Mouse (Mus musculus) forebrain, embryonic 14.5 days (tissue): ENCODE measurements around the gene Pitpnm1. TPM values are rescaled to one million over a fixed set of nuclear protein-coding genes. Genes with fewer than 3 reads are reported as not detected.
"Not testable (repeated sequence)": the region's sequence is repeated elsewhere in the genome, so short reads cannot be mapped to it uniquely, and the experiment has no call there.

Experiments used
- ATAC-seq: fragments of 200-750 bp; cut with Nextera tagmentation; 2 replicates; pipeline ENCODE4 v1.8.0; 2017; ENCODE audit warnings: mild to moderate bottlenecking, moderate library complexity
- DNase-seq: peaks from one replicate; pipeline ENCODE4 v3.0.0-alpha.2; 2015; ENCODE audit warnings: low spot score
- H3K27ac ChIP-seq: fragments of 300-500 bp; sonication (generic); 2 replicates; pipeline ENCODE4 v1.5.1; 2014; ENCODE audit warnings: low read depth, mild to moderate bottlenecking, control low read depth, low read length, moderate library complexity
- H3K27me3 ChIP-seq: fragments of 300-500 bp; sonication (generic); replicated peaks from 2 replicates; pipeline ENCODE4 v1.6.1; 2014; ENCODE audit warnings: low read length, control low read depth, mixed read lengths; ENCODE audit not compliant: control insufficient read depth, insufficient read depth
- H3K36me3 ChIP-seq: fragments of 300-500 bp; sonication (generic); 2 replicates; pipeline ENCODE4 v1.6.1; 2014; ENCODE audit warnings: low read length, control low read depth; ENCODE audit not compliant: control insufficient read depth, insufficient read depth
- H3K4me1 ChIP-seq: fragments of 300-500 bp; sonication (generic); 2 replicates; pipeline ENCODE4 v1.6.1; 2014; ENCODE audit warnings: antibody characterized with exemption, low read length, control low read depth; ENCODE audit not compliant: control insufficient read depth, insufficient read depth
- H3K4me2 ChIP-seq: fragments of 300-500 bp; sonication (generic); 2 replicates; pipeline ENCODE4 v1.6.1; 2014; ENCODE audit warnings: mild to moderate bottlenecking, control low read depth, low read length
- H3K4me3 ChIP-seq: fragments of 300-500 bp; sonication (generic); 2 replicates; pipeline ENCODE4 v1.5.1; 2014; ENCODE audit warnings: low read depth, low read length, control low read depth
- H3K9ac ChIP-seq: fragments of 300-500 bp; sonication (generic); 2 replicates; pipeline ENCODE4 v1.6.1; 2014; ENCODE audit warnings: mild to moderate bottlenecking, low read length, control low read depth, moderate library complexity
- H3K9me3 ChIP-seq: fragments of 300-500 bp; sonication (generic); replicated peaks from 2 replicates; pipeline ENCODE4 v1.6.1; 2016; ENCODE audit warnings: low read length, control low read depth, mixed read lengths; ENCODE audit not compliant: control insufficient read depth
- WGBS: fragments of 180-500 bp; shearing (Covaris S2); extraction: QIAGEN DNeasy Blood & Tissue Kit; methylation state at CpG from one replicate; pipeline ENCODE4 v1.1.7; 2014; 5-methylcytosine and 5-hydroxymethylcytosine counted together
- polyA plus RNA-seq: library from polyadenylated mRNA; unstranded; fragments of >200 nt; fragmentation: Nextera tagmentation; extraction: Ambion mirVana; gene quantifications from 2 replicates; pipeline ENCODE4 v1.2.1, GENCODE M21; 2014

The Pitpnm1 gene
- polyA plus RNA-seq, 1 experiment from 2014 or later = 29.1 TPM

DNA sequence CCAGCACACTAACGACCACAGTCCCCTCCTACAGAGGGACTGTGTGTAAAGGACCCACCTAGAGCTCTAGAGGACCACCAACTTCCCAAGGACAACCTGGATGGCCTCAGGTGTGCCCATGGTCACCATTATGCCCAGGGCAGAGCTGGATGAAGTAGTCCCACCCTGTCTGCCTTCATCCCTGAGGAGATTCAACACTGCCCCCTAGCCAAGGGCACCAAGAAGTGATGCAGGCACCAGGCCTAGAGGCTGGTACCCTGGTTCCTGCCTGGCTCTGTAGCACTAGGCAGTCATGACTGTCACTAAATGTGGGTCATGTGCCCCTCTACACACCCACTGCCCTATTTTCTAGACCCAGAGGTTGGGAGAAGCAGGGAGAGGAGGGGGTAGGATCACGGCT, 32.0 kb downstream of the Pitpnm1 start:
- H3K9ac ChIP-seq = no peak overlapping the region
- no peak overlapping the region for H3K27ac ChIP-seq
- H3K4me3 ChIP-seq = no peak overlapping the region
- DNase-seq = no peak
- no peaks in the 10 kb centered on the region for H3K27me3 ChIP-seq
- H3K36me3 ChIP-seq = peaks cover 49% of the 10 kb centered on the region
- ATAC-seq = no peak
- no peaks in the 10 kb centered on the region for H3K9me3 ChIP-seq
- 84% methylated on average over 2 of the region's 2 CpGs for WGBS
- no peak overlapping the region for H3K4me2 ChIP-seq
- H3K4me1 ChIP-seq = peaks cover 4% of the 10 kb centered on the region

DNA sequence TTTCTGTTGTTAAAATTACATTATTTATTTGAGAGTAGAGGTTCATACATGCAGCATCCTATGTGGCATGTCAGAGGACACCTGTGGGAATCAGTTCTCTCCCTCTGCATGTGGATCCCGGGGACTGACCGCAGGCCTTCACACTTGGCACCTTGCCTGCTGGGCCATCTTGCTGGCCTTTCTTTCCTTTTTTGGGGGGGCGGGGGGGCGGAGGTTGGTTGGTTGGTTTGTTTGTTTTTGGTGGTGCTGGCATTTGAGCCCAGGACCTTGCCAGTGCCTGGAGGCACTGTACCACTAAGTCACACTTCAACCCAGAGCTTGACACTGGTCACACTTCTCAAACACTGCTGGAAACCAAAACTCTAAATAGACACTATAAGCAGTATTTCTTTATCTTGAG, 34.6 kb downstream of the Pitpnm1 start:
- Histone ChIP-seq H3K27me3 (no peaks in the 10 kb centered on the region), H3K36me3 (peaks cover 32% of the 10 kb centered on the region), H3K9ac (no peak overlapping the region), H3K4me3 (no peak overlapping the region), H3K4me1 (no peaks in the 10 kb centered on the region), H3K27ac (no peak overlapping the region), H3K4me2 (no peak overlapping the region), H3K9me3 (no peaks in the 10 kb centered on the region)
- DNase-seq (no peak), ATAC-seq (no peak)
- WGBS = 87% methylated on average over 4 of the region's 4 CpGs

DNA sequence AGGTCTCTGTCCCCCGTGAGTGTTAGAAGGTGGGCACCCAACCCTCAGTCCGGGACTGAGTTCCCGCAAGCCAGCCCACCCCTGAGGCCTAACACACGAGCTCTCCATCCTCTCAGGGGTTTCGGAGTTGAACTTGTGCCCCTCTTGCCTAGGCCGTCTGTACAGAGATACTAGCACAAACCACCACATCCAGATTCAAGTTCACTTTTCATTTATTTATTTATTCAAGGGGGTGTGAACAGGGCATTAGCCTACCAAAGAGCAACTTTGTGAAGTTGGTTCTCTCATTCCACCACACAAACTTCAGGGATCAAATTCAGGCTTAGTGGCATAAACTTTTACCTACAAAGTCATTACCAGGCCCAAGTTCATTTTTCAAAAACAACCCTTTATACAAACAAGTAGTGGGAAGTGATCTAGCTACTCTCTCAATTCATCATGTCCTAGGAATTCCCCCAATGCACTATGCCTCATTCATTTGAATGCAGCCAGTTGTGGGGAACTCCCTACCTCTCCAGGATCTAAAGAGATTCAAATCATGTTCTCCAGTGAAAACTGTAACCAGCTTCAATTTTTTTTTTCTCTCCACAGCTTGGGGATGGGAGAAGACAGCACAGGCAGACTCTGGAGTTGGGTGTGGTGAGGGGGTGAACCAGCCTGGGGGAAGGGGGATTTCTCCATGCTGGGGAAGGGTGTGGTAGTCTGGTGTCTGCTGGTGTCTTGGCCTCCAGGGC, 35.6 kb downstream of the Pitpnm1 start:
- not testable (repeated sequence) for H3K9me3 ChIP-seq, ATAC-seq, DNase-seq, H3K27me3 ChIP-seq, H3K9ac ChIP-seq, H3K27ac ChIP-seq, H3K4me3 ChIP-seq, H3K4me1 ChIP-seq, H3K4me2 ChIP-seq
- whole genome bisulfite sequencing = 82% methylated on average over 6 of the region's 6 CpGs
- peaks cover 23% of the 10 kb centered on the region for H3K36me3 ChIP-seq

DNA sequence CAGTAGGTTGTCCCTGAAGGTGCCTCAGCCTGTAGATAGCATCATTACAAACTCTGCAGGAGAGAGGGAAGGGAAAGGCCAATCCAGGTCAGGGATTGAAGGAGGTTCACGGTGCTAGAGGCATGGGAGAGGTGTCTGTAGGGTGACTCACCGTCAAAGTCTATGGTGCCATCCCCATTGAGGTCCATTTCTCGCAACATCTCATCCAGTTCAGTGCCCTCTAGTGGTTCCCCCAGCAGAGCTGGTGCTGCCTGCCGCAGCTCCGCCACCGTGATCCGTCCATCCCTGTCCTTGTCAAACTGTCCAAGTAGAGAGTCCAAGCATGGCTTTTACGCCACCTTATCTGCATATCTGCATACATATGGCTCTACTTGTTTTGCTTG, 36.2 kb downstream of the Pitpnm1 start:
- WGBS = 20% methylated on average over 8 of the region's 8 CpGs
- not testable (repeated sequence) for H3K9ac ChIP-seq, H3K4me1 ChIP-seq, H3K4me3 ChIP-seq, H3K4me2 ChIP-seq, H3K9me3 ChIP-seq, H3K27me3 ChIP-seq, DNase-seq, ATAC-seq, H3K27ac ChIP-seq
- peaks cover 23% of the 10 kb centered on the region for H3K36me3 ChIP-seq

DNA sequence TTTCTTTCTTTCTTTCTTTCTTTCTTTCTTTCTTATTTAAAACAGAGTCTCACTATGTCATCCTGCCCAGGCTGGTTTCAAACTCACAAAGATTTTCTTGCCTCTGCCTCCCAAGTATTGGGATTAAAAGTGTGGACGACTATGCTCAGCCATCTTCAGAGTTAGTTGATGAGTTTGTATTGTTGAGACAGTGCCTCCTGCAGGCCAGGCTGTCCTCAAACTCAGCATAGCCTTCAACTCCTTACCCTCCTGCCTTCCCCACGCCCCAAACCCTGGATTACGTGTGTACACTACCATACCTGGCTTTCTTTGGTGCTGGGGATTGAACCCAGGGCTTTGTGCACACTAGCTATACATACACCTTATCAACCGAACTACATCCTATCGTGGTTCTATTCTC, 36.7 kb downstream of the Pitpnm1 start:
- no peak overlapping the region for H3K4me3 ChIP-seq
- no peak overlapping the region for H3K9ac ChIP-seq
- no peaks in the 10 kb centered on the region for H3K9me3 ChIP-seq
- WGBS = 79% methylated on average over 5 of the region's 5 CpGs
- ATAC-seq (no peak), DNase-seq (no peak)
- peaks cover 20% of the 10 kb centered on the region for H3K36me3 ChIP-seq
- H3K27ac ChIP-seq = no peak overlapping the region
- H3K27me3 ChIP-seq = no peaks in the 10 kb centered on the region
- no peaks in the 10 kb centered on the region for H3K4me1 ChIP-seq
- H3K4me2 ChIP-seq = no peak overlapping the region

DNA sequence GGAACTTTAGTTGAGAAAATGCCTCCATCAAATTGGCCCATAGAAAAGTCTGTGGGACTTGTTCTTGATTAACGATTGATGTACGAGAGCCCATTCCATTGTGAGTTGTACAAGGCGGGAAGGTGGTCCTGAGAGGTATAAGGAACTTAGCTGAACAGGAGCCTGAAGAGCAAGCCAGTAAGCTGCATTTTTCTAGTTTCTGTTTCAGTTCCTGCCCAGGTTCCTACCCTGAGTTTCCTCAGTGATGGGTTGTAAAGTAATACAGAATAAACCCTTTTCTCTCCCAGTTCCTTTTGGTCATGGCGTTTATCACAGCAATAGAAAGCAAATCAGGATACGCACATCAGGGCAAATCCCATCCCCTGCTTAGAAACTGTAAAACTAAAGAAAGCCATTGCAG, 38.1 kb downstream of the Pitpnm1 start:
- no peak for DNase-seq
- Histone ChIP-seq H3K4me3 (no peak overlapping the region), H3K27me3 (no peaks in the 10 kb centered on the region), H3K9ac (no peak overlapping the region), H3K27ac (no peak overlapping the region), H3K36me3 (peaks cover 5% of the 10 kb centered on the region; the same call in 1 of the 2 replicates), H3K4me2 (no peak overlapping the region), H3K9me3 (no peaks in the 10 kb centered on the region), H3K4me1 (no peaks in the 10 kb centered on the region)
- WGBS = 82% methylated on average over 5 of the region's 5 CpGs
- ATAC-seq = no peak

DNA sequence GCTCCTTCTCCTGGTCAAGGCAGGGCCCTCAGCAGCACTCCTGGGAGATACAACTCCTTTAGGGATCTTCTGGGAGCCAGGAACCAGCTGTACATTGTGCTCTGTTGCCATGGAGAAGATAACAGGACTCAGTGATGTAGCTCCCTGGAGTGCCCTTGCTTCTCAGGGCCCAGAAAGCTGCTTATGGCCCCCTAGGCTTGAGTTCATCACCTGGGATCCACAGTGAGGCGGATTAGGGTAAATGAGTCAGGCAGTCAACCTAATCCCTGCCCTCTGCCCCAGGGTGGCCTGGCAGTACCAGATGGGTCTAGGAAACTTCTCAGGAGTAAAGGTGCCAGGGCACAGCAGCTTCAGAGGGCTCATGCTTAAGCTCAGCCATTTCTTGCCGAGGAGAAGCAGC, 39.6 kb downstream of the Pitpnm1 start, which contains the start of gene Gpr152:
Gene Gpr152, plus strand, starts transcription at position 342 of the 400 bp plus-strand sequence.
- Histone ChIP-seq H3K4me1 (no peaks in the 10 kb centered on the region), H3K9ac (no peak within 1 kb of the TSS; the same call in 1 of the 2 replicates), H3K27me3 (no peaks in the 10 kb centered on the region), H3K4me3 (no peak within 1 kb of the TSS), H3K4me2 (no peak within 1 kb of the TSS), H3K27ac (no peak within 1 kb of the TSS), H3K9me3 (no peaks in the 10 kb centered on the region), H3K36me3 (no peaks in the 10 kb centered on the region)
- ATAC-seq = no peak
- 77% methylated on average over 2 of the region's 2 CpGs for WGBS
- no peak for DNase-seq

GRCm38 (mm10) chr19:4140147-4140546, 40.3 kb downstream of the Pitpnm1 start:
- H3K27me3 ChIP-seq = no peaks in the 10 kb centered on the region
- no peak overlapping the region for H3K4me2 ChIP-seq
- no peaks in the 10 kb centered on the region for H3K9me3 ChIP-seq
- H3K4me1 ChIP-seq = no peaks in the 10 kb centered on the region
- no peak overlapping the region for H3K4me3 ChIP-seq
- no peak overlapping the region for H3K27ac ChIP-seq
- WGBS = 88% methylated on average over 6 of the region's 6 CpGs
- no peak overlapping the region; the same call in 1 of the 2 replicates for H3K9ac ChIP-seq
- no peak for ATAC-seq
- DNase-seq = no peak
- no peaks in the 10 kb centered on the region for H3K36me3 ChIP-seq

- WGBS = 89% methylated on average over 18 of the region's 18 CpGs
- no peaks in the 10 kb centered on the region for H3K9me3 ChIP-seq
These were observed 42.8 kb downstream of the Pitpnm1 start for GRCm38 (mm10) chr19:4142416-4143173.

More at GRCm38 (mm10) chr19:4142416-4143173, 42.8 kb downstream of the Pitpnm1 start:
- no peak overlapping the region for H3K27ac ChIP-seq
- no peak for ATAC-seq
- H3K4me1 ChIP-seq = peaks cover under 1% of the 10 kb centered on the region; the same call in 1 of the 2 replicates
- no peak overlapping the region for H3K4me2 ChIP-seq
- H3K27me3 ChIP-seq = no peaks in the 10 kb centered on the region
- no peaks in the 10 kb centered on the region for H3K36me3 ChIP-seq
- DNase-seq = no peak
- H3K9ac ChIP-seq = no peak overlapping the region
- no peak overlapping the region for H3K4me3 ChIP-seq
